Mouse (Mus musculus): Measurements from ENCODE around the gene Clba1.
"Not testable (repeated sequence)": the region's sequence is repeated elsewhere in the genome, so short reads cannot be mapped to it uniquely, and the experiment has no call there.

Clba1 gene

GRCm38 (mm10) chr12:112816866-112817265, 8.1 kb downstream of the Clba1 start:
- not testable (repeated sequence) for DNase-seq (ENCODE audit: low read depth, low spot score)

GRCm38 (mm10) chr12:112819057-112819662, 10.4 kb downstream of the Clba1 start:
- no peak for DNase-seq (ENCODE audit: low read depth, low spot score)

GRCm38 (mm10) chr12:112820401-112820999, 11.8 kb downstream of the Clba1 start:
- DNase-seq (ENCODE audit: low read depth, low spot score), result no peak

GRCm38 (mm10) chr12:112821216-112821615, 12.5 kb downstream of the Clba1 start:
- no peak for DNase-seq (ENCODE audit: low read depth, low spot score)

GRCm38 (mm10) chr12:112821974-112822373, 13.2 kb downstream of the Clba1 start:
- no peak for DNase-seq (ENCODE audit: low read depth, low spot score)

- DNase-seq (ENCODE audit: low read depth, low spot score), result no peak
Observed at GRCm38 (mm10) chr12:112822676-112823075, 13.9 kb downstream of the Clba1 start.

GRCm38 (mm10) chr12:112823221-112823620, 14.5 kb downstream of the Clba1 start:
- DNase-seq (ENCODE audit: low read depth, low spot score), result no peak

GRCm38 (mm10) chr12:112825901-112826300, 17.2 kb downstream of the Clba1 start:
- DNase-seq (ENCODE audit: low read depth, low spot score), result no peak

- DNase-seq (ENCODE audit: low read depth, low spot score), result no peak
Observed at GRCm38 (mm10) chr12:112828501-112829243, 19.9 kb downstream of the Clba1 start.

GRCm38 (mm10) chr12:112829244-112829864, 20.6 kb downstream of the Clba1 start, which contains the start of gene Cdca4:
Gene Cdca4 (minus strand): TSS chr12:112829423.
- peak; percentile 98 for DNase-seq (ENCODE audit: low read depth, low spot score)

GRCm38 (mm10) chr12:112830141-112830540, 21.4 kb downstream of the Clba1 start:
- DNase-seq (ENCODE audit: low read depth, low spot score), result no peak

GRCm38 (mm10) chr12:112830570-112830969, 21.8 kb downstream of the Clba1 start:
- DNase-seq (ENCODE audit: low read depth, low spot score), result no peak

GRCm38 (mm10) chr12:112832411-112832810, 23.7 kb downstream of the Clba1 start:
- DNase-seq (ENCODE audit: low read depth, low spot score), result no peak

- no peak for DNase-seq (ENCODE audit: low read depth, low spot score)
Observed at GRCm38 (mm10) chr12:112833527-112833926, 24.8 kb downstream of the Clba1 start.

GRCm38 (mm10) chr12:112835046-112835445, 26.3 kb downstream of the Clba1 start:
- DNase-seq (ENCODE audit: low read depth, low spot score), result no peak

- DNase-seq (ENCODE audit: low read depth, low spot score), result no peak
Observed at GRCm38 (mm10) chr12:112840209-112841086, 31.7 kb downstream of the Clba1 start.

GRCm38 (mm10) chr12:112841338-112841892, 32.7 kb downstream of the Clba1 start:
- DNase-seq (ENCODE audit: low read depth, low spot score), result not testable (repeated sequence)

GRCm38 (mm10) chr12:112842128-112842527, 33.4 kb downstream of the Clba1 start:
- not testable (repeated sequence) for DNase-seq (ENCODE audit: low read depth, low spot score)

- peak; percentile 57 for DNase-seq (ENCODE audit: low read depth, low spot score)
Observed at GRCm38 (mm10) chr12:112843803-112844202, 35.1 kb downstream of the Clba1 start.

GRCm38 (mm10) chr12:112847880-112848279, 39.1 kb downstream of the Clba1 start:
- DNase-seq (ENCODE audit: low read depth, low spot score), result no peak
